Mouse (Mus musculus) ES-Bruce4 (cell line): ENCODE results near the gene Slc5a10. TPM values are rescaled to one million over a fixed set of nuclear protein-coding genes. Genes with fewer than 3 reads are reported as not detected.

Experiments used
- H3K27ac ChIP-seq: 2 replicates; pipeline ENCODE4 v1.5.1; 2012; ENCODE audit warnings: low read length, inconsistent platforms; ENCODE audit not compliant: insufficient read depth
- H3K27me3 ChIP-seq: 2 replicates; pipeline ENCODE4 v1.6.1; 2012; ENCODE audit warnings: mild to moderate bottlenecking, low read length, inconsistent platforms; ENCODE audit not compliant: control insufficient read depth, poor library complexity, insufficient read depth, severe bottlenecking
- H3K36me3 ChIP-seq: 2 replicates; pipeline ENCODE4 v1.6.1; 2012; ENCODE audit warnings: inconsistent platforms, mild to moderate bottlenecking, low read length, moderate library complexity; ENCODE audit not compliant: control insufficient read depth, poor library complexity, insufficient read depth, severe bottlenecking
- H3K4me1 ChIP-seq: one replicate; pipeline ENCODE4 v1.8.1; 2011; ENCODE audit warnings: low read length; ENCODE audit not compliant: control insufficient read depth, insufficient read depth
- H3K4me3 ChIP-seq: 2 replicates; pipeline ENCODE4 v1.5.1; 2011; ENCODE audit warnings: low read depth, mild to moderate bottlenecking, low read length
- H3K9ac ChIP-seq: 2 replicates; pipeline ENCODE4 v1.6.1; 2012; ENCODE audit warnings: low read depth, mild to moderate bottlenecking, inconsistent platforms; ENCODE audit not compliant: poor library complexity, severe bottlenecking
- H3K9me3 ChIP-seq: replicated peaks from 2 replicates; pipeline ENCODE4 v1.6.1; 2012; ENCODE audit warnings: mild to moderate bottlenecking, low read length, inconsistent platforms; ENCODE audit not compliant: control insufficient read depth, poor library complexity, insufficient read depth, severe bottlenecking
- CTCF ChIP-seq: IDR thresholded peaks from one replicate; pipeline ENCODE4 v1.8.1; 2011; ENCODE audit warnings: low read depth, low read length
- EP300 ChIP-seq: IDR thresholded peaks from 2 replicates; pipeline ENCODE4 v1.6.1; 2011; ENCODE audit warnings: low read depth, low read length; ENCODE audit not compliant: insufficient read depth
- POLR2A ChIP-seq: IDR thresholded peaks from one replicate; pipeline ENCODE4 v1.8.1; 2011; ENCODE audit warnings: low read length; ENCODE audit not compliant: insufficient read depth
- polyA plus RNA-seq: library from polyadenylated mRNA; stranded (reverse); fragments of >200 nt; gene quantifications from 2 replicates; pipeline ENCODE4 v1.2.4, GENCODE M21; 2011; ENCODE audit warnings: low read depth; ENCODE audit not compliant: missing spikeins, insufficient read depth, insufficient read length

Slc5a10 gene
- polyA plus RNA-seq, 1 experiment: not detected

- no peak overlapping the region for H3K4me3 ChIP-seq
- no peaks in the 10 kb centered on the region for H3K4me1 ChIP-seq
- TF ChIP-seq EP300 (no peak), POLR2A (no peak), CTCF (no peak)
- no peaks in the 10 kb centered on the region for H3K9me3 ChIP-seq
- no peak overlapping the region for H3K27ac ChIP-seq
- no peaks in the 10 kb centered on the region for H3K27me3 ChIP-seq
- no peak overlapping the region for H3K9ac ChIP-seq
- no peaks in the 10 kb centered on the region for H3K36me3 ChIP-seq
Observed at GRCm38 (mm10) chr11:61657432-61657831, 63.2 kb downstream of the Slc5a10 start.

- H3K4me1 ChIP-seq: no peaks in the 10 kb centered on the region
- no peak overlapping the region for H3K4me3 ChIP-seq
- TF ChIP-seq POLR2A (no peak), EP300 (no peak), CTCF (no peak)
- no peak overlapping the region for H3K9ac ChIP-seq
- no peaks in the 10 kb centered on the region for H3K9me3 ChIP-seq
- no peak overlapping the region for H3K27ac ChIP-seq
- H3K36me3 ChIP-seq: no peaks in the 10 kb centered on the region
- H3K27me3 ChIP-seq: no peaks in the 10 kb centered on the region
Observed at GRCm38 (mm10) chr11:61656148-61656850, 64.3 kb downstream of the Slc5a10 start.

GRCm38 (mm10) chr11:61655649-61656048, 65.0 kb downstream of the Slc5a10 start:
- TF ChIP-seq CTCF: no peak
- no peak for TF ChIP-seq EP300
- no peak for TF ChIP-seq POLR2A
- Histone ChIP-seq H3K4me3 (no peak overlapping the region), H3K4me1 (no peaks in the 10 kb centered on the region), H3K27ac (no peak overlapping the region), H3K27me3 (no peaks in the 10 kb centered on the region), H3K9ac (no peak overlapping the region), H3K36me3 (no peaks in the 10 kb centered on the region), H3K9me3 (no peaks in the 10 kb centered on the region)

GRCm38 (mm10) chr11:61654786-61655311, 65.8 kb downstream of the Slc5a10 start:
- H3K4me3 ChIP-seq: no peak overlapping the region
- H3K27me3 ChIP-seq: no peaks in the 10 kb centered on the region
- TF ChIP-seq POLR2A: no peak
- no peak for TF ChIP-seq CTCF
- TF ChIP-seq EP300: no peak
- H3K36me3 ChIP-seq: no peaks in the 10 kb centered on the region
- no peaks in the 10 kb centered on the region for H3K9me3 ChIP-seq
- no peak overlapping the region for H3K27ac ChIP-seq
- H3K9ac ChIP-seq: no peak overlapping the region
- no peaks in the 10 kb centered on the region for H3K4me1 ChIP-seq

DNA sequence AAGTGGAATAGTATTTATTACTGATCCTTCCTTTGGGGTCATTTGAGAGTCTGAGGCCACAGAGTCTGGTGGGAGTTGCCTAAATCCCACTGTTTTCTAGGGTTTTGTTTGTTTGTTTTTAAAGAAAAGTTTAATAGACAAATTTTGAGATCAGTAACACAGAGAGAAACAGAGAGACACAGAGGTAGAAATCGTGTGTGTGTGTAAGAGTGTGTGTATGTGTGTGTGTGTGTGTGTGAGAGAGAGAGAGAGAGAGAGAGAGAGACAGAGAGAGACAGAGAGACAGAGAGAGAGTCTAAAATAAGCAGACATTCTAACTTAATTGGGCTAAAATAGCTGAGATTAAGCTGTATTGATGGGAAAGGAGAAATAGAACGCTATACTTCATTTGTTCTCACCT, 67.1 kb downstream of the Slc5a10 start:
- Histone ChIP-seq H3K9me3 (no peaks in the 10 kb centered on the region), H3K9ac (no peak overlapping the region), H3K36me3 (no peaks in the 10 kb centered on the region), H3K27ac (no peak overlapping the region), H3K4me1 (no peaks in the 10 kb centered on the region), H3K4me3 (no peak overlapping the region), H3K27me3 (no peaks in the 10 kb centered on the region)
- TF ChIP-seq EP300 (no peak), POLR2A (no peak), CTCF (no peak)

DNA sequence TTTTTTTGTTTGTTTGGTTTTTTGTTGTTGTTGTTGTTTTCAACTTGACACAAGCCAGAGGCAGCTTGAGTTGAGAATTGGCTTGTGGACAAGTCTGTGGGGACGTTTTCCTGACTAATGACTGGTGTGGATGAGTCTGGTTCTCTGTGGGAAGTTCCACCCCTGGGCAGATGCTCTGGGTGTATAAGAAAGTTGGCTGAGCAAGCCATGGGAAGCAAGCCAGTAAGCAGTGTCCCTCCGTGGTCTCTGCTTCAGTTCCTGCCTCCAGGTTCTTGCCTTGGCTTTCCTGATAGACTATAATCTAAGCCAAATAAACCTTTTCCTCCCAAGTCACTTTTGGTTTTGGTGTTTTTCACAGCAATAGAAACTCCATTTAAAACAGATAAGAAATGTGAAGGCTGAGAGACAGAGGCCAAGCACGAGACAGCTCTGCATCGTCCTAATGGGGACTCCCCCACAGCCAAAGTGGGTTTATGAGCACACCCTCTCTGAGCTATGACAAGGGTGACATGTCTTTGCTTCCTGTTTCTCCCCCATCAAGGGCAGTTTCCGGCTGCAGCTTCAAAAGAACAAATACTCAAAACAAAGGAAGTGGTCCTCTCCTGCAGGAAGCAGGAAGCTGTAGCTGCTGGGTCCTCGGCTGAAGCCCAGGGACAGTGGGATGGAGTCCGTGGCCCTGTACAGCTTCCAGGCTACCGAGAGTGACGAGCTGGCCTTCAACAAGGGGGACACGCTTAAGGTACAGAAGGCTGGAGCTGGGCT, 67.8 kb downstream of the Slc5a10 start, which contains the start of gene Grap:
Grap (plus strand) TSS at position 580 of the 762 bp plus-strand sequence.
- Histone ChIP-seq H3K27ac (no peak within 1 kb of the TSS), H3K4me3 (no peak within 1 kb of the TSS), H3K27me3 (no peaks in the 10 kb centered on the region), H3K4me1 (no peaks in the 10 kb centered on the region), H3K36me3 (no peaks in the 10 kb centered on the region), H3K9me3 (no peaks in the 10 kb centered on the region), H3K9ac (no peak within 1 kb of the TSS)
- no peak for TF ChIP-seq POLR2A
- no peak for TF ChIP-seq CTCF
- no peak for TF ChIP-seq EP300
